Mouse (Mus musculus): Measurements from ENCODE around the gene Otogl. TPM values are rescaled to one million over a fixed set of nuclear protein-coding genes. Genes with fewer than 3 reads are reported as not detected.

The Otogl gene
- polyA plus RNA-seq, 1 experiment from 2014 or later: 0.04 TPM

GRCm38 (mm10) chr10:107799671-107800353 lies 112.1 kb downstream of the Otogl start:
- no peaks in the 10 kb centered on the region for H3K9me3 ChIP-seq (replicated peaks; ENCODE audit: low read length)
- H3K4me1 ChIP-seq (replicated peaks; ENCODE audit: insufficient read depth, low read length): no peaks in the 10 kb centered on the region
- no peak overlapping the region for H3K27ac ChIP-seq
- ATAC-seq (replicated peaks; ENCODE audit: low FRiP score, low read depth): peak; percentile 69; the same call in 1 of the 2 replicates
- H3K36me3 ChIP-seq (ENCODE audit: insufficient read depth, low read length): no peaks in the 10 kb centered on the region
- 10% methylated on average over 7 of the region's 7 CpGs for WGBS
- no peak overlapping the region for H3K4me3 ChIP-seq (replicated peaks; ENCODE audit: low read depth, low read length)
- H3K27me3 ChIP-seq (ENCODE audit: insufficient read depth, low read length): no peaks in the 10 kb centered on the region
- no peak overlapping the region for H3K9ac ChIP-seq (ENCODE audit: low read depth, low read length)
- DNase-seq (ENCODE audit: low spot score): peak; percentile 82
- peak; percentile 84 for TF ChIP-seq CTCF (IDR thresholded peaks at IDR 0.05; ENCODE audit: low read depth)
- no peak overlapping the region for H3K4me2 ChIP-seq (ENCODE audit: low read length)

DNA sequence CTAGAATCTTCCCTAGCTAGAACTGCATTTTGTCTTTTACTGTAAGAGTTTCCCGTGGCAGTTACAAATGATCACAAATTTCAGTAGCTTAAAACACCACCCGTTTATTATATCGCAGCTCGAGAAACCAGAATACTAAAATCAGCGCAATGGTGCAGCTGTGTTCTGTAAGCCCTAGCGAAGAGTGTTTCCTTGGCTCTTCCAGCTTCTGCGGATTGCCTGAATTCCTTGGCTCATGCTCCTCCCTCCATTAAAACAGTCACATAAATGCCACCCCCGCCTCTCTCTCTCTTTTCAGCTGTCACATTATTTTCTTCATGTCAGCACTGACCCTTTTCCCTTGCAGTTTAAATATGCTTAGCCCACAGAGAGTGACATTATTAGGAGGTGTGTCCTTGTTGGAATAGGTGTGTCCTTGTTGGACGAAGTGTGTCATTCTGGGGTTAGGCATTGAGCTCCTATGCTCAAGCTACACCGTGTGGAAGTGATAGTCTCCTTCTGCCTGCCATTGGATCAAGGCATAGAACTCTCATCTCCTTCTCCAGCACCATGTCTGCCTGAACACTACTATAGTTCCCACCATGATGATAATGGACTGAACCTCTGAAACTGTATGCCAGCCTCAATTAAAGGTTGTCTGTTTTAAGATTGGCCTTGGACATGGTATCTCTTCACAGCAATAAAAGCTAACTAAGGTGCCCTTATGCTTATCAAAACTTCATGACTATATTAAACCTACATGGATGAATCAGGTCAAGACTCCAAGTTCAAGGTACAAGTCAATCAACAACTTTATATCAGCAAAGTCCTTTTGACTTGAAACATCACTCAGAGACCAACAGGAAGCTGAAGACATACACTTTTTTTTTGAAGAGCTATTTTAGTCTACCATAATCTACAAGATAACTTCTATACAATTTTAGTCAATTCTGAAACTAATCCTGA lies 116.8 kb downstream of the Otogl start:
- DNase-seq (ENCODE audit: low spot score): peak; percentile 80
- Histone ChIP-seq H3K9me3 (replicated peaks; ENCODE audit: low read length) (no peaks in the 10 kb centered on the region), H3K27ac (no peak overlapping the region)

GRCm38 (mm10) chr10:107792491-107792890 lies 119.4 kb downstream of the Otogl start:
- no peak for DNase-seq (ENCODE audit: low spot score)
- WGBS: 86% methylated on average over 3 of the region's 3 CpGs

More for the DNA sequence above, 116.8 kb downstream of the Otogl start:
- no peaks in the 10 kb centered on the region for H3K36me3 ChIP-seq (ENCODE audit: insufficient read depth, low read length)
- H3K4me3 ChIP-seq (replicated peaks; ENCODE audit: low read depth, low read length): no peak overlapping the region
- WGBS: 50% methylated on average over 10 of the region's 10 CpGs
- H3K27me3 ChIP-seq (ENCODE audit: insufficient read depth, low read length): no peaks in the 10 kb centered on the region
- H3K9ac ChIP-seq (ENCODE audit: low read depth, low read length): no peak overlapping the region
- H3K4me1 ChIP-seq (replicated peaks; ENCODE audit: insufficient read depth, low read length): no peaks in the 10 kb centered on the region
- TF ChIP-seq CTCF (IDR thresholded peaks at IDR 0.05; ENCODE audit: low read depth): no peak
- no peak; the same call in 1 of the 2 replicates for ATAC-seq (replicated peaks; ENCODE audit: low FRiP score, low read depth)
- H3K4me2 ChIP-seq (ENCODE audit: low read length): no peak overlapping the region

GRCm38 (mm10) chr10:107779548-107779947 lies 132.4 kb downstream of the Otogl start:
- Histone ChIP-seq H3K27me3 (ENCODE audit: insufficient read depth, low read length) (no peaks in the 10 kb centered on the region), H3K27ac (no peak overlapping the region), H3K4me3 (replicated peaks; ENCODE audit: low read depth, low read length) (no peak overlapping the region), H3K4me2 (ENCODE audit: low read length) (no peak overlapping the region), H3K36me3 (ENCODE audit: insufficient read depth, low read length) (no peaks in the 10 kb centered on the region), H3K9ac (ENCODE audit: low read depth, low read length) (no peak overlapping the region), H3K4me1 (replicated peaks; ENCODE audit: insufficient read depth, low read length) (no peaks in the 10 kb centered on the region), H3K9me3 (replicated peaks; ENCODE audit: low read length) (no peaks in the 10 kb centered on the region)
- TF ChIP-seq CTCF (IDR thresholded peaks at IDR 0.05; ENCODE audit: low read depth): no peak
- DNase-seq (ENCODE audit: low spot score) (no peak), ATAC-seq (replicated peaks; ENCODE audit: low FRiP score, low read depth) (no peak)
- 77% methylated on average over 2 of the region's 2 CpGs for WGBS

More at GRCm38 (mm10) chr10:107792491-107792890, 119.4 kb downstream of the Otogl start:
- no peaks in the 10 kb centered on the region for H3K9me3 ChIP-seq (replicated peaks; ENCODE audit: low read length)
- no peak overlapping the region for H3K4me2 ChIP-seq (ENCODE audit: low read length)
- no peak overlapping the region for H3K27ac ChIP-seq
- H3K4me3 ChIP-seq (replicated peaks; ENCODE audit: low read depth, low read length): no peak overlapping the region
- H3K9ac ChIP-seq (ENCODE audit: low read depth, low read length): no peak overlapping the region
- no peak for ATAC-seq (replicated peaks; ENCODE audit: low FRiP score, low read depth)
- no peaks in the 10 kb centered on the region for H3K27me3 ChIP-seq (ENCODE audit: insufficient read depth, low read length)
- H3K36me3 ChIP-seq (ENCODE audit: insufficient read depth, low read length): no peaks in the 10 kb centered on the region
- no peak for TF ChIP-seq CTCF (IDR thresholded peaks at IDR 0.05; ENCODE audit: low read depth)
- H3K4me1 ChIP-seq (replicated peaks; ENCODE audit: insufficient read depth, low read length): no peaks in the 10 kb centered on the region

GRCm38 (mm10) chr10:107759624-107760023 lies 152.3 kb downstream of the Otogl start:
- 60% methylated on average over 1 of the region's 1 CpGs for WGBS
- Histone ChIP-seq H3K4me3 (replicated peaks; ENCODE audit: low read depth, low read length) (no peak overlapping the region), H3K27me3 (ENCODE audit: insufficient read depth, low read length) (no peaks in the 10 kb centered on the region), H3K9me3 (replicated peaks; ENCODE audit: low read length) (no peaks in the 10 kb centered on the region), H3K9ac (ENCODE audit: low read depth, low read length) (no peak overlapping the region), H3K4me1 (replicated peaks; ENCODE audit: insufficient read depth, low read length) (no peaks in the 10 kb centered on the region), H3K27ac (no peak overlapping the region), H3K36me3 (ENCODE audit: insufficient read depth, low read length) (no peaks in the 10 kb centered on the region), H3K4me2 (ENCODE audit: low read length) (no peak overlapping the region)
- ATAC-seq (replicated peaks; ENCODE audit: low FRiP score, low read depth) (no peak), DNase-seq (ENCODE audit: low spot score) (no peak)
- TF ChIP-seq CTCF (IDR thresholded peaks at IDR 0.05; ENCODE audit: low read depth): no peak

- DNase-seq (ENCODE audit: low spot score): no peak
- H3K27ac ChIP-seq: no peak overlapping the region
- no peak overlapping the region for H3K4me2 ChIP-seq (ENCODE audit: low read length)
- H3K27me3 ChIP-seq (ENCODE audit: insufficient read depth, low read length): no peaks in the 10 kb centered on the region
- 92% methylated on average over 3 of the region's 3 CpGs for WGBS
- no peaks in the 10 kb centered on the region for H3K36me3 ChIP-seq (ENCODE audit: insufficient read depth, low read length)
- no peaks in the 10 kb centered on the region for H3K9me3 ChIP-seq (replicated peaks; ENCODE audit: low read length)
- no peak for ATAC-seq (replicated peaks; ENCODE audit: low FRiP score, low read depth)
- no peak overlapping the region for H3K4me3 ChIP-seq (replicated peaks; ENCODE audit: low read depth, low read length)
- no peak for TF ChIP-seq CTCF (IDR thresholded peaks at IDR 0.05; ENCODE audit: low read depth)
- no peak overlapping the region for H3K9ac ChIP-seq (ENCODE audit: low read depth, low read length)
- H3K4me1 ChIP-seq (replicated peaks; ENCODE audit: insufficient read depth, low read length): no peaks in the 10 kb centered on the region
Measured at GRCm38 (mm10) chr10:107753471-107753870, 158.5 kb downstream of the Otogl start.
